Mouse (Mus musculus): ENCODE data around the gene Apopt1.

Apopt1 gene

DNA sequence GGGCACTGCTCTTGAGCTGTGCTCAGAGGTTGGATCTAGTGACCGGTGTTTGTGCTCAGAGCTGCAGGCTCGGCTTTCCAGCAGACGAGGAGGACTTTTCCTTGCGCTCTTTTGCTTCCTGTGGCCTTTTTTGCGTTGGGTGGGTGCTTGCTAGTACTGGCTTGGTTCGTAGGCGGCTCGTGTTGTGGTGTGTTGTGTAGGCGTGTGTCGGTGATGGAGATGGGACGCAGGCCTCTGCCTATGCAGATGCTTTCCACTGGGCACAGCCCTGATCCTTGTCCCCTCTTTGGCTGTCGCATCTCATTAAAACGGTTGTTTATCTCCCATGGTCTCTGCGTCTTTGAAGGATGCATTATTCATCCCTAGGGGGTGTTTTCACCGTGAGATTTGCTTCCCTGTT is 61.8 kb downstream of the Apopt1 start:
- DNase-seq (ENCODE audit: low spot score): no peak

DNA sequence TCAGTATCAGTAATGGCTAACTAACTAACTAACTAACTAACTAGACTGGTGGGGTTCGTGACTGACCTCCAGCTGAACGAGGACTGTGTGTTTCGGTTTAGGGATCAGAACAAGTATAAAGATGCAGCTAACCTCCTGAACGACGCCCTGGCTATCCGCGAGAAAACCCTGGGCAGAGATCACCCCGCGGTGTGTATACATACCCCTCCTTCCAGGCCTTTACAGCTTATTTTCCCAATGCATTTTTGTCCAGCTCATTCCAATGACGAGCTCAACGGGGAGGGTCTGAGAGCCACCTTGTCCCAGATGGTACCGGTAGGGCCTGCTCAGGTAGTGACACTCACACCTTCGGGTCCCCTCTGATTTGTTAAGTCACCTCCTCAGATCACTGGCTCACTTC is 64.9 kb downstream of the Apopt1 start:
- no peak for DNase-seq (ENCODE audit: low spot score)

DNA sequence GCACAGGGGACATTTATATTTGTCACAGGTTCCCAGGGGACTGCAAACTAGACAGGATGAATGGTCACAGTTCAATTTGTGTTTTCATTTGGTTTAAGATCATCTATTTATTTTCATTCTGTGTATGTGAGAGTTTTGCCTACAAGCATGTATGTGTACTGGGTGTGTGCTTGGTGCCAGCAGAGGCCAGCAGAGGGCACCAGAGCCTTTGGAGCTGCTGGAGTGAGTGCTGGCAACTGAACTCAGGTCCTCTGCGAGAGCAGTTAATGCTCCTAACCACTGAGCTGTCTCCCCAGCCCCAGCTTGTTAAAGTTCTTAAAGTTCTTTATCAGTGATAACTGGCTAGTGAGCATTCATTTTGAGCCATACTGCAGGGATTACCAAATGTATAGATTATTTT is 66.5 kb downstream of the Apopt1 start:
- no peak for DNase-seq (ENCODE audit: low spot score)

DNA sequence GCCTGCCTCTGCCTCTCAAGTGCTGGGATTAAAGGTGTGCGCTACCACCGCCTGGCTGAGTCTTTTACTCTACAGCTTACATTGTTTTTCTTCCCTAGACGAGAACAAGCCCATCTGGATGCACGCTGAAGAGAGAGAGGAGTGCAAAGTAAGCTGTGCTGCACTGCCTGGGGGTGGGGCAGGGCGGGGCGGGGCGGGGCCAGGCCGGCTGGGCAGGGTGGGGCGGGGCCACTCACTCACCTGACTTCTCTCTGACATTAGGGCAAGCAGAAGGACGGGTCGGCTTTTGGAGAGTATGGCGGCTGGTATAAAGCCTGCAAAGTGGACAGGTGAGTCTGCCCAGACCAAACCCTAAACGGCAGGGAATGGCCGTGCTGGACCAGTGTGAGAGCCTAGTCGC is 72.1 kb downstream of the Apopt1 start:
- no peak for DNase-seq (ENCODE audit: low spot score)

DNA sequence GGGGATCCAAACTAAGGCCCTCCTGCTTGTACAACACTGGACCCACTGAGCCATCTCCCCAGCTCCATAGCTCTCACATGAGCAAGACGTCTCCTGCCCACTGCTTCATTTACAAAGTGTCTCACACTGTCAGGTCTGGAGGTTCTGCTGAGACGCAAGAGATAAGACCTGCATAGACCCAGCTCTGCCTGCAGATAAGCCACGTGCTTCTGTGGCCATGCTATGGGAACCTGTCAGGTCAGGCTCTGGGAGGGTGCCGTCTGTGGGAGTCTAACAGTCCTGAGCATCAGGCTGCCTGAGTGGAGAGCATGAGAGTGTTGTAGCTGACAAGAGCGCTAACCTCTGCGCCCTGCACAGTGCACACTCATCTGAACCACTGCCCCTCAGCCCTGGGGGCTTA is 74.0 kb downstream of the Apopt1 start:
- DNase-seq (ENCODE audit: low spot score): no peak

DNA sequence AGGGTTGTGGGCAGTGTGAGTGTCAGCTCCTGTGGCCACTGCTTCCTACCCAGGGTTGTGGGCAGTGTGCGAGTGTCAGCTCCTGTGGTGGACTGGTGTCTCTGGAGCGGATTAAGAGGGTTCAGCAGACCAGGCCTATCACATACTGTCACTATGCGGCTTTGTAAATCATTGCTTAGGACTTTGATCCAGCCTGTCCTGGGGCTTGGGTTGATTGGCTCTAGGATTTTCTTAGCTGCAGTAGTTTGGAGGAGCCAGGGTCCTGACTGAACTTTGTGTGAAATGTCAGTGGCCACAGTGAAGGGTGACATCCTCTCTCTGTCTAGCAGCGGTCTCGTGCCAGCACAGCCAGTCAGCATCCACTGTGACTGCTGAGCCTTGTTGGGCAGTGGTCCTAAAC is 77.0 kb downstream of the Apopt1 start:
- DNase-seq (ENCODE audit: low spot score): no peak

DNA sequence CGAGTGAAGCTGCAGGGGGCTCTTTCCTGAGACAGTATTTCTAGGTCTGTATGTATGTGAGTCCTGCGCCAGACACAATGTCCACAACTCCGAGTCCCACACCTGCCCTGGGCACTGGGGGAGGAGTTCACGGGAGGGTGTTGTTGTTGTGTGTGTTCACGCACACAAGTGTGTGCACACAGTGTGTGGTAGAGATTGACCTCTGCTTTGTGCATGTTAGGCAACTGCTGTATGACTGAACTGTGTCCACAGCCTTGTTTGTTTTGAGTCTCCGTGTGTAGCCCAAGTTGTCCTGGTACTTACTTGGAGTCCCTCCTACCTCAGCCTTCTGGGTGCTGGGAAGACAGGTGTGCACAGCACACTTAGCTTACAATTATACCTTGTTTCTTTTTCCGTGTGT is 77.6 kb downstream of the Apopt1 start:
- DNase-seq (ENCODE audit: low spot score): no peak

DNA sequence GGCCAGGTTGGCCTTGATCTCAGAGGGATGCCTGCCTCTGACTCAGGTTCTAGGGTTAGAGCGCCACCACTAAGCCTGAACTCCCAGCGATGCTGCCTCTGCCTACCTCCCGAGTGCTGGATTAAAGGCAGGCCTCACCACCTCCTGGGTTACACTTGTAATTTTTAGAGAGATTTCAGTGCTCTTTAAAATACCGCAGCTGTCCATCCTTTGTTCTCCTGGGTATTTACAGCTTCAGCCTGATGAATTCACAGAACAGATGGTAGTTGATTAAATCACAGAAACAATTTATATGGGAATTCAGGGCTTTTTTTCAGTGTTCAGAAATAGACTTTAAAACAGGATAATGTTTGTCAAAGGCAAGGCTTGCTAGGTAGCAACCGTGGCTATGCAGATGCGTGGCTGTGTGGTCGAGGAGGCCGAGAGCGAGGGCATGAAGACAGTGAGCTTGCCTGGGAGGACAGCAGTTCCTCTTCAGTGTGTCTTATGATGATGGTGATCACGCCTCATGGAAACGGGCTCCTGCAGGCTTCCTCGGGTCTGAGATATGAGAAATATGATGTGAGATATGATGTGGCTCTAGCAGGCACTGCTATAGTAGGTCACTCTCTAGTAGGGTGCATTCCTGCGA is 78.5 kb downstream of the Apopt1 start:
- no peak for DNase-seq (ENCODE audit: low spot score)

DNA sequence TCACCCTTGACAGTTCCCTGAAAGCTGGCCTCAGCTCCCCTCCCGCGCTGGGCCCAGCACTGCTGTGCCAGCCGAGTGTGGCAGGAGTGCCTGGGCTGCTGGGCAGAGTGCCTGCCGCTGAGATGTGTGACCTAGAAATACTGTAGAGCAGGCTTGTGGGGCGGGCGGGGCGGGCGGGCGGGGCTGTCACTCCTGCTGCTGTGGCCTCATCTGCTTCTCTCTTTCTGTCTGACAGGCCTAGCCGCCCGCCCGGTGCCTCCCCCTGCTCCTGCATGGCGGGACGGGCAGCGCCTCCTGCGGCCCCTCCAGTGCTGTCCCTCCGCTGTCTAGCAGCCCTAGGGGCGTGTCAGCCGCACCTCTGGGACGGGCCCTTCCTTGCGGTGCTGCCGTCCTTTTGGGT is 81.0 kb downstream of the Apopt1 start:
- no peak for DNase-seq (ENCODE audit: low spot score)

DNA sequence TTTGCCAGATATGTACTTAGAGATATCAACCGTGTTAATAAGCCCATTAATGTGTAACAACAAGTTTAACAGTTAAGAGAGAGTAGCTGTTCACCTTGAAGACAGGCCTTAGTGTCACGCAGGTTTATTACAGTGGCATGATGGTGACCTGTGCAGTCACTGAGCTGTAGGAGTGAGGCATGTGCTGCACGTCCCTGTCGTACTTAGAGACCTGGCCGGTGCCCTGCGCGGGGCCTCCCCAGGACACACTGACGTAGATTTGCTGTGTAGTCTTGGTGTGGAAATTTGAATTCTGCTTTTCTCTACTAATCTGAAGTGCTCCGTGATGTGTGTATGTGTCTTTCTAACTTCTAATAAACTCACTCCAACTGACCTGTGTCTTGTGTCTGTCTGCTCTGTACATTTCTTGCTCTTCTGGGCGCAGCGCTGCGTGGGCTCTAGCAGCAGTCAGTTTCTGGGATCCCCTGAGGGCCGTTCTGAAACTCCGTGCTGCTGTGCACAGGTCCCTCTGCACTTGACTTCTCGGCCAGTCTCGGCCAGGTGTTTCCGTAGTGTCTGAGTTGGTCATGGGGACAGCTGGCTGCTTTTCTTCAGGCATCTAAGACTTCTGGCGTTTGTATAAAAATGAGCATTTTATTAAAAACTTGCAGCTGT is 81.6 kb downstream of the Apopt1 start:
- DNase-seq (ENCODE audit: low spot score): no peak

DNA sequence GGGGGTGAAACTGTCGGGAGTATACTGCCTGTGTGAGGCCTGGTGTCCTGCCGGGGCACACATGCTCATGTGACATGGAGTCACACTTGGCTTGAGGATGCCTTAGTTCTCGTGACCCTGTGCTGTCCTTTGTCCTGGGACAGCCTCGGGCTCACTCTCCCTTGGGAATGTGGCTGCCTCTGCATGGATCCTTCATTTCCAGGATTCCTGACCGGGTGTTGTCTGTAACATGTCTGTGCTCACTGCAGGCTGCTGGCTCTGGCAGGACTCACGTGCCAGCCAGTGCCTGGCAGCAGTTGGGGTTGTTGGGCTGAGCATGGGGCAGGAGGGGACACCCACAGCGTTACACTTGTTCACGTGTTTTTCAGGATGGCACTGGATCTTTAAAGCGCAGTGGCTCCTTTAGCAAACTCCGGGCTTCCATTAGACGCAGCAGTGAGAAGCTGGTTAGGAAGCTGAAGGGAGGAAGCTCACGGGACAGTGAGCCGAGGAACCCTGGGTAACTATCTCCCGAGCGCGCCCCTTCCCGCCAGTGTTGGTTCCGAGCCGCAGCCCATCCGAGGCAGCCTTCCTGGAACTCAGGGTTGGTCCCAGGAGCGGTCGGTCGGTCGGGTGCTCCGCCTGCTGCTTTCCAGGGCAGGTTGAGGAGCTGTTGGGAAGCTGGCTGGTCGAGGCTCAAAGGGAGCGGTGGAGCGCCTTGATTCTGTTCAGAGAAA is 82.3 kb downstream of the Apopt1 start:
- DNase-seq (ENCODE audit: low spot score): no peak

DNA sequence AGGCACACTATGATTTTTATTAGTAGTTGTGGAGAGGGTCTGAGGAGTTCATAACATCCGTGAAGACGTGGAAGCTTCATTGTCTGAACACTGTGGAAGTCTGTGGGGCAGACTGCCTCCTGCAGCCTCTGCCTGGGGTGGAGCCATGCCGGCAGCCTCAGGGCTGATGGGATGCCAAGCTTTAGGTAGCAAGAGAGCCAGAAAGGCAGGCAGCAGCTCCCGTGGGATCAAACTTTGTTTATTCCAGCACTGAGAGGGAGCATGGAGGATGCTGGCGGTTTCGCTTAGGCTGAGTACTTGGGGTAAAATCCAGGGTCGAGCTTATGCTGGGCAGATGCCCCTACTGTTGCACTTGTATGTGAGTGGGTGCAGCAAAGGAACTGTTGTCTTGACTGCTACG is 84.2 kb downstream of the Apopt1 start:
- no peak for DNase-seq (ENCODE audit: low spot score)

DNA sequence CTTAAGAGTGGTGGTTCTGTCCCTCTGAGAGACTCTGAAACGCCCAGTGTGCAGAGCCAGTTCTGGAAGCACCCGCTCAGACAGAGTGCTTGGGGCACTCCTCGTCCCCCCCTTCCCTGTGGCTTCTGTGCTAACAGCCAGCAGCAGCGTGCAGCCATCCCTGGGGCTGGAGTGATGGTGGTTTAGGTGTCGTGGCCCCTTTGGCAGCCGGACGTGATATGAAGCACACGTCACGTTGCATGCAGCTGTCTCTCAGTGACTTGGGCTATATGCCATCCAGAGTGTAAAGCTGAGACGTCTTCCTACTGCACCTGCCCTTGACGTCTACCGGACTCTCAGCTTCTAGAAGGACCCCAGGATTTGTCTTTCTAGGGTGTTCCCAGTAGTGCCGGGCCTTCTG is 85.4 kb downstream of the Apopt1 start:
- no peak for DNase-seq (ENCODE audit: low spot score)

DNA sequence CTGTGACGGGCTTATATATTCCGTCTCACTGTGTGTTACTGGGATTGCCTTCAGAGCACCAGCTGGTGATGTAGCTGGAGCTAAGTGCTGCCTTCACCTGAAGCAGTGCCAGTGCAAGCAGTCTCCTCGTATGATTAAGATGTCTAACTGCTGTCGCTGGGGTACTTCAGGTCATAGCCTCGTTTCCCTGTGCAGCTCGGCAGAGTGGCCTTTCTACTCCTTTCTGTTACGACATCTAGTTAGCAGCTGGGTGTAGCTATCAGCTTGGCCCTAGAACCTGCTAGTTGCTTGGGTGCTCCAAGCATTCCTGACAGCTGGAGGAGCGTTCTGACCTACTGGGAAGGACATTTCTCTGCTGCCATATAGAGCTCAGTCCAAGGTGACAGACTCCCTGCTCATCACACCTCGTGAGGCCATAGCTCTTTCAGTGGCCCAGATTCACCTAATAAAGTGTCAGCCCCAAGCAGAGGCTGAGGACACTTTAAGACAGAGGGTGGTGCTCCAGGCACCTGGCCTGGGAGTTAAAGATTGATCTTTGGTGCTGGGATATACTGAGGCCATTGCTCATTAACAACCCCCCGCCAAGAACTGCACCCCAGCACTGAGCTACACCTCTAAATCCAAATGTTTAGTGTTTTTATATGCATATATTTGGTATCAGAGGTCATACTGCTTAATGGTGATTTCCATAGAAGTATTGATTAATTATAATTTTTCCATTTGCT is 87.6 kb downstream of the Apopt1 start:
- no peak for DNase-seq (ENCODE audit: low spot score)

DNA sequence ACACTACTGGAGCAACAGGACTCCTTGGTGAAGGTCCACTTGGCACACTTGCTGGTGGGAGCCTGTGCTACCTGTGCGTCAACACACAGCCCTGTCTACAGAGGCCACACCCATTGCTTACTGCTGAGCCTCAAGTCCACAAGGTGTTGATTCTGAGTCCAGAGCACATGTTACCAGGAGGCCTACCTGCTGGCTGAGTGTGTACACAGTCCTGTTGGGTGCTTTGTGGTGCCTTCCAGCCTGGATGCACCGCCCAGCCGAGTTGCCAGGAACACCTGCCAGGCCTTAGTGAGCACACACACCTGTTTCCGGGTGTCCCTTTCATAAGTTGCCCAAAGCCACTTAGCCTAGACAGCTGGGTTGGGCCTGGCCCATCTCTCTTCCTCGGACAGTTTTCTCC is 90.5 kb downstream of the Apopt1 start:
- DNase-seq (ENCODE audit: low spot score): no peak
